Mouse (Mus musculus) spleen, adult 2 months (tissue): ENCODE results near the gene Gm29644. TPM values are rescaled to one million over a fixed set of nuclear protein-coding genes. Genes with fewer than 3 reads are reported as not detected.
"Not testable (repeated sequence)": the region's sequence is repeated elsewhere in the genome, so short reads cannot be mapped to it uniquely, and the experiment has no call there.

Experiments used
- DNase-seq, 2 experiments: peaks; one replicate each; pipeline versions ENCODE4 v3.0.0 to v3.0.0-alpha.2; 2012 to 2021; ENCODE audit warnings: low spot score in 2 of 2, low read depth in 1 of 2
- H3K27ac ChIP-seq: fragments of 200-500 bp; 2 replicates; pipeline ENCODE4 v1.5.1; 2012; ENCODE audit warnings: low read length, inconsistent platforms; ENCODE audit not compliant: insufficient read depth
- H3K27me3 ChIP-seq: fragments of 200-500 bp; 2 replicates; pipeline ENCODE4 v1.6.1; 2012; ENCODE audit warnings: mild to moderate bottlenecking, moderate library complexity, low read length, inconsistent platforms; ENCODE audit not compliant: control insufficient read depth, insufficient read depth
- H3K36me3 ChIP-seq: fragments of 200-500 bp; 2 replicates; pipeline ENCODE4 v1.6.1; 2012; ENCODE audit warnings: mild to moderate bottlenecking, low read length, inconsistent platforms; ENCODE audit not compliant: control insufficient read depth, insufficient read depth
- H3K4me1 ChIP-seq: fragments of 200-500 bp; 2 replicates; pipeline ENCODE4 v1.6.1; 2011; ENCODE audit warnings: inconsistent platforms; ENCODE audit not compliant: control insufficient read depth, insufficient read depth, insufficient read length
- H3K4me3 ChIP-seq: fragments of 200-500 bp; 2 replicates; pipeline ENCODE4 v1.5.1; 2011; ENCODE audit warnings: mild to moderate bottlenecking, inconsistent platforms; ENCODE audit not compliant: insufficient read depth, insufficient read length; ENCODE audit errors: extremely low read depth
- WGBS: fragments of 180-500 bp; shearing (Covaris S2); methylation state at CpG from one replicate; pipeline ENCODE4 v1.1.7; 2018; 5-methylcytosine and 5-hydroxymethylcytosine counted together
- polyA plus RNA-seq: library from polyadenylated mRNA; depleted of rRNA; stranded (reverse); fragments of >200 nt; gene quantifications from 2 replicates; pipeline ENCODE4 v1.2.3, GENCODE M21; 2012; rRNA removed

Gm29644 gene
- not detected in 2 replicates for polyA plus RNA-seq

- not testable (repeated sequence) for H3K27me3 ChIP-seq, DNase-seq, H3K4me1 ChIP-seq, H3K36me3 ChIP-seq, H3K4me3 ChIP-seq, H3K27ac ChIP-seq
- no CpG with 5 or more reads among the region's 2 CpGs for WGBS
Observed at GRCm38 (mm10) chrY:70303187-70303586, at the start of gene Gm29644, which contains the start of gene Gm29423. Gm29644 (minus strand) TSS chrY:70303343. Gm29423 (minus strand) TSS chrY:70303287.

GRCm38 (mm10) chrY:70273542-70273941, 29.6 kb downstream of the Gm29644 start, which contains the start of gene Gm21118:
Gm21118 (minus strand) TSS chrY:70273642.
- not testable (repeated sequence) for DNase-seq, H3K36me3 ChIP-seq, H3K4me1 ChIP-seq, H3K4me3 ChIP-seq, H3K27me3 ChIP-seq, H3K27ac ChIP-seq
- WGBS, result no CpG with 5 or more reads among the region's 4 CpGs

Other genes starting within 250 kb of the Gm29644 start
- gene Gm21118, start 29.7 kb downstream of the Gm29644 start, polyA plus RNA-seq, result not detected in 2 replicates
- not detected in 2 replicates for gene Gm29423, start 56 bp downstream of the Gm29644 start, polyA plus RNA-seq
- not detected in 2 replicates for gene Gm20888, start 138.5 kb upstream of the Gm29644 start, polyA plus RNA-seq